Mouse (Mus musculus): ENCODE measurements at regions not wholly inside any gene's neighbourhood (a gene's known extent, or its start where the extent isn't known, plus 50 kb on each side); places are given as distances from the start of the nearest gene placed in this dataset.

GRCm38 (mm10) chr3:66546576-66546975 lies 249.9 kb upstream of the Veph1 start:
- no peaks in the 10 kb centered on the region for H3K36me3 ChIP-seq
- no peak for DNase-seq (ENCODE audit: low spot score)
- no peak overlapping the region for H3K4me3 ChIP-seq
- no peaks in the 10 kb centered on the region for H3K27me3 ChIP-seq (ENCODE audit: insufficient read depth, poor library complexity, severe bottlenecking)
- H3K27ac ChIP-seq, result no peak overlapping the region
- WGBS, result 57% methylated on average over 4 of the region's 4 CpGs
- no peaks in the 10 kb centered on the region for H3K9me3 ChIP-seq
- H3K4me1 ChIP-seq, result no peaks in the 10 kb centered on the region

- no peaks in the 10 kb centered on the region for H3K27me3 ChIP-seq (ENCODE audit: insufficient read depth, poor library complexity, severe bottlenecking)
- no peaks in the 10 kb centered on the region for H3K36me3 ChIP-seq
- H3K4me3 ChIP-seq, result no peak overlapping the region
- no peaks in the 10 kb centered on the region for H3K4me1 ChIP-seq
- no peak for DNase-seq (ENCODE audit: low spot score)
- H3K9me3 ChIP-seq, result no peaks in the 10 kb centered on the region
- H3K27ac ChIP-seq, result no peak overlapping the region
- WGBS, result 76% methylated on average over 5 of the region's 5 CpGs
Measured at GRCm38 (mm10) chr3:66544139-66544933, 247.7 kb upstream of the Veph1 start.

GRCm38 (mm10) chr3:66542865-66543264 lies 246.2 kb upstream of the Veph1 start:
- 76% methylated on average over 3 of the region's 3 CpGs for WGBS
- H3K27ac ChIP-seq, result no peak overlapping the region
- no peak overlapping the region for H3K4me3 ChIP-seq
- H3K9me3 ChIP-seq, result no peaks in the 10 kb centered on the region
- H3K4me1 ChIP-seq, result no peaks in the 10 kb centered on the region
- no peak for DNase-seq (ENCODE audit: low spot score)
- no peaks in the 10 kb centered on the region for H3K36me3 ChIP-seq
- H3K27me3 ChIP-seq (ENCODE audit: insufficient read depth, poor library complexity, severe bottlenecking), result no peaks in the 10 kb centered on the region

- no peaks in the 10 kb centered on the region for H3K36me3 ChIP-seq
Measured at GRCm38 (mm10) chr3:66537913-66538312, 241.3 kb upstream of the Veph1 start.

GRCm38 (mm10) chr3:66537106-66537893 lies 240.7 kb upstream of the Veph1 start:
- Histone ChIP-seq H3K27ac (no peak overlapping the region), H3K27me3 (ENCODE audit: insufficient read depth, poor library complexity, severe bottlenecking) (no peaks in the 10 kb centered on the region), H3K4me1 (no peaks in the 10 kb centered on the region), H3K4me3 (no peak overlapping the region), H3K36me3 (no peaks in the 10 kb centered on the region), H3K9me3 (no peaks in the 10 kb centered on the region)
- no peak for DNase-seq (ENCODE audit: low spot score)
- WGBS, result 64% methylated on average over 3 of the region's 3 CpGs

More at GRCm38 (mm10) chr3:66537913-66538312, 241.3 kb upstream of the Veph1 start:
- Histone ChIP-seq H3K9me3 (no peaks in the 10 kb centered on the region), H3K4me1 (no peaks in the 10 kb centered on the region), H3K4me3 (no peak overlapping the region), H3K27me3 (ENCODE audit: insufficient read depth, poor library complexity, severe bottlenecking) (no peaks in the 10 kb centered on the region), H3K27ac (no peak overlapping the region)
- 79% methylated on average over 7 of the region's 7 CpGs for WGBS
- DNase-seq (ENCODE audit: low spot score), result no peak

- Histone ChIP-seq H3K9me3 (no peaks in the 10 kb centered on the region), H3K27ac (no peak overlapping the region), H3K4me3 (no peak overlapping the region), H3K36me3 (no peaks in the 10 kb centered on the region), H3K4me1 (no peaks in the 10 kb centered on the region), H3K27me3 (ENCODE audit: insufficient read depth, poor library complexity, severe bottlenecking) (no peaks in the 10 kb centered on the region)
- 86% methylated on average over 11 of the region's 11 CpGs for WGBS
- DNase-seq (ENCODE audit: low spot score), result no peak
Measured at GRCm38 (mm10) chr3:66536673-66537072, 240.0 kb upstream of the Veph1 start.

- Histone ChIP-seq H3K4me1 (no peaks in the 10 kb centered on the region), H3K4me3 (no peak overlapping the region), H3K27me3 (ENCODE audit: insufficient read depth, poor library complexity, severe bottlenecking) (no peaks in the 10 kb centered on the region), H3K9me3 (no peaks in the 10 kb centered on the region), H3K27ac (no peak overlapping the region), H3K36me3 (no peaks in the 10 kb centered on the region)
- WGBS, result 85% methylated on average over 8 of the region's 8 CpGs
- no peak for DNase-seq (ENCODE audit: low spot score)
Measured at GRCm38 (mm10) chr3:66535786-66536529, 239.3 kb upstream of the Veph1 start.

- peak; percentile 84 for DNase-seq (ENCODE audit: low spot score)
- no peak overlapping the region for H3K27ac ChIP-seq
- 12% methylated on average over 1 of the region's 1 CpGs for WGBS
- peaks cover 3% of the 10 kb centered on the region; the same call in 1 of the 2 replicates for H3K9me3 ChIP-seq
- no peaks in the 10 kb centered on the region for H3K27me3 ChIP-seq (ENCODE audit: insufficient read depth, poor library complexity, severe bottlenecking)
- H3K4me1 ChIP-seq, result peaks cover 5% of the 10 kb centered on the region; the same call in 1 of the 2 replicates
- no peaks in the 10 kb centered on the region for H3K36me3 ChIP-seq
- H3K4me3 ChIP-seq, result no peak overlapping the region
Measured at GRCm38 (mm10) chr3:66519925-66520324, 223.3 kb upstream of the Veph1 start.

- WGBS, result 48% methylated on average over 2 of the region's 2 CpGs
- peaks cover 5% of the 10 kb centered on the region; the same call in 1 of the 2 replicates for H3K4me1 ChIP-seq
- no peaks in the 10 kb centered on the region for H3K36me3 ChIP-seq
- no peaks in the 10 kb centered on the region for H3K27me3 ChIP-seq (ENCODE audit: insufficient read depth, poor library complexity, severe bottlenecking)
- H3K27ac ChIP-seq, result no peak overlapping the region
- DNase-seq (ENCODE audit: low spot score), result no peak
- peaks cover 3% of the 10 kb centered on the region; the same call in 1 of the 2 replicates for H3K9me3 ChIP-seq
- H3K4me3 ChIP-seq, result no peak overlapping the region
Measured at GRCm38 (mm10) chr3:66518289-66518688, 221.7 kb upstream of the Veph1 start.

- no peaks in the 10 kb centered on the region for H3K27me3 ChIP-seq (ENCODE audit: insufficient read depth, poor library complexity, severe bottlenecking)
- 48% methylated on average over 6 of the region's 6 CpGs for WGBS
- H3K27ac ChIP-seq, result peak overlapping the region; percentile 16; the same call in 1 of the 2 replicates
- H3K4me3 ChIP-seq, result no peak overlapping the region
- H3K9me3 ChIP-seq, result peaks cover 3% of the 10 kb centered on the region; the same call in 1 of the 2 replicates
- peaks cover 13% of the 10 kb centered on the region; the same call in 1 of the 2 replicates for H3K4me1 ChIP-seq
- DNase-seq (ENCODE audit: low spot score), result no peak
- no peaks in the 10 kb centered on the region for H3K36me3 ChIP-seq
Measured at GRCm38 (mm10) chr3:66515773-66516406, 219.3 kb upstream of the Veph1 start.

GRCm38 (mm10) chr3:66514587-66514986 lies 217.9 kb upstream of the Veph1 start:
- no peak for DNase-seq (ENCODE audit: low spot score)
- no peak overlapping the region for H3K4me3 ChIP-seq
- 82% methylated on average over 8 of the region's 8 CpGs for WGBS
- peaks cover 3% of the 10 kb centered on the region; the same call in 1 of the 2 replicates for H3K9me3 ChIP-seq
- no peaks in the 10 kb centered on the region for H3K36me3 ChIP-seq
- H3K27ac ChIP-seq, result no peak overlapping the region
- H3K27me3 ChIP-seq (ENCODE audit: insufficient read depth, poor library complexity, severe bottlenecking), result no peaks in the 10 kb centered on the region
- peaks cover 8% of the 10 kb centered on the region; the same call in 1 of the 2 replicates for H3K4me1 ChIP-seq

- H3K36me3 ChIP-seq, result no peaks in the 10 kb centered on the region
- H3K27ac ChIP-seq, result no peak overlapping the region
- WGBS, result 49% methylated on average over 1 of the region's 1 CpGs
- DNase-seq (ENCODE audit: low spot score), result no peak
- H3K9me3 ChIP-seq, result peaks cover 3% of the 10 kb centered on the region; the same call in 1 of the 2 replicates
- H3K4me1 ChIP-seq, result peaks cover 8% of the 10 kb centered on the region; the same call in 1 of the 2 replicates
- no peaks in the 10 kb centered on the region for H3K27me3 ChIP-seq (ENCODE audit: insufficient read depth, poor library complexity, severe bottlenecking)
- H3K4me3 ChIP-seq, result no peak overlapping the region
Measured at GRCm38 (mm10) chr3:66512408-66512807, 215.8 kb upstream of the Veph1 start.
